Mouse (Mus musculus) liver, postnatal 0 days (tissue): ENCODE data around the gene Usp42.

ENCODE experiments used
- CTCF ChIP-seq: sonication (generic); IDR thresholded peaks from 2 replicates; pipeline ENCODE4 v1.5.1; 2016; ENCODE audit warnings: antibody characterized with exemption, low read depth
- EP300 ChIP-seq: IDR thresholded peaks from 2 replicates; pipeline ENCODE4 v1.6.1; 2016; ENCODE audit warnings: antibody characterized with exemption, low read depth, mild to moderate bottlenecking

GRCm38 (mm10) chr5:143663074-143663687 lies 68.9 kb downstream of the Usp42 start:
- no peak for TF ChIP-seq CTCF
- no peak for TF ChIP-seq EP300
